Mouse (Mus musculus) lung, embryonic 16.5 days (tissue): ENCODE results near the gene Olfr808. TPM values are rescaled to one million over a fixed set of nuclear protein-coding genes. Genes with fewer than 3 reads are reported as not detected.

Experiments used
- microRNA-seq: library from miRNA; unstranded; fragments of <30 nt; microRNA quantifications from one replicate; pipeline ENCODE4, GENCODE M21; 2016
- polyA plus RNA-seq: library from polyadenylated mRNA; unstranded; fragments of >200 nt; fragmentation: Nextera tagmentation; extraction: Ambion mirVana; gene quantifications from 2 replicates; pipeline ENCODE4 v1.2.1, GENCODE M21; 2015

The Olfr808 gene
- polyA plus RNA-seq, 1 experiment from 2014 or later: not detected

Small RNAs within 50 kb of the gene (microRNA-seq; reads per million reads assigned to microRNA genes)
- not detected for gene Gm24485

Other genes starting within 250 kb of the Olfr808 start
- not detected in 2 replicates for gene Olfr791, start 243.7 kb upstream of the Olfr808 start, polyA plus RNA-seq
- not detected in 2 replicates for gene Olfr792, start 226.3 kb upstream of the Olfr808 start, polyA plus RNA-seq
- gene Olfr794, start 197.8 kb upstream of the Olfr808 start, polyA plus RNA-seq: not detected in 2 replicates
- gene Olfr796, start 152.9 kb upstream of the Olfr808 start, polyA plus RNA-seq: not detected in 2 replicates
- not detected in 2 replicates for gene Olfr798, start 137.5 kb upstream of the Olfr808 start, polyA plus RNA-seq
- gene Olfr799, start 128.0 kb upstream of the Olfr808 start, polyA plus RNA-seq: not detected in 2 replicates
- not detected in 2 replicates for gene Olfr800, start 107.8 kb upstream of the Olfr808 start, polyA plus RNA-seq
- not detected in 2 replicates for gene Olfr801, start 91.6 kb upstream of the Olfr808 start, polyA plus RNA-seq
- gene Olfr802, start 77.3 kb upstream of the Olfr808 start, polyA plus RNA-seq: not detected in 2 replicates
- not detected in 2 replicates for gene Olfr803, start 71.2 kb upstream of the Olfr808 start, polyA plus RNA-seq
- not detected in 2 replicates for gene Olfr804, start 62.3 kb upstream of the Olfr808 start, polyA plus RNA-seq
- not detected in 2 replicates for gene Olfr805, start 36.1 kb upstream of the Olfr808 start, polyA plus RNA-seq
- gene Olfr806, start 23.6 kb upstream of the Olfr808 start, polyA plus RNA-seq: not detected in 2 replicates
- not detected in 2 replicates for gene Olfr807, start 7.7 kb upstream of the Olfr808 start, polyA plus RNA-seq
- not detected in 2 replicates for gene Olfr809, start 9.2 kb downstream of the Olfr808 start, polyA plus RNA-seq
- gene Olfr810, start 29.4 kb downstream of the Olfr808 start, polyA plus RNA-seq: not detected in 2 replicates
- not detected in 2 replicates for gene Olfr811, start 38.9 kb downstream of the Olfr808 start, polyA plus RNA-seq
- not detected in 2 replicates for gene Olfr812, start 80.6 kb downstream of the Olfr808 start, polyA plus RNA-seq
- not detected in 2 replicates for gene Olfr813, start 89.9 kb downstream of the Olfr808 start, polyA plus RNA-seq
- not detected in 2 replicates for gene Olfr814, start 114.4 kb downstream of the Olfr808 start, polyA plus RNA-seq
- gene Olfr815, start 140.4 kb downstream of the Olfr808 start, polyA plus RNA-seq: not detected in 2 replicates
- not detected in 2 replicates for gene Olfr816, start 150.1 kb downstream of the Olfr808 start, polyA plus RNA-seq
- not detected in 2 replicates for gene Olfr818, start 183.6 kb downstream of the Olfr808 start, polyA plus RNA-seq
- not detected in 2 replicates for gene Olfr819, start 201.8 kb downstream of the Olfr808 start, polyA plus RNA-seq
- gene Olfr247, start 210.7 kb downstream of the Olfr808 start, polyA plus RNA-seq: not detected in 2 replicates
- not detected in 2 replicates for gene Gm10310, start 219.6 kb downstream of the Olfr808 start, polyA plus RNA-seq
- gene Olfr820, start 247.1 kb downstream of the Olfr808 start, polyA plus RNA-seq: not detected in 2 replicates